Mouse (Mus musculus) MEL (cell line): ENCODE results near the gene AI837181. TPM values are rescaled to one million over a fixed set of nuclear protein-coding genes. Genes with fewer than 3 reads are reported as not detected.

Experiments used
- DNase-seq: peaks from one replicate; pipeline ENCODE4 v3.0.0; 2011; ENCODE audit warnings: low read depth, low spot score
- H3K27ac ChIP-seq: 2 replicates; pipeline ENCODE4 v1.5.1; 2012; ENCODE audit warnings: low read depth, mild to moderate bottlenecking, control low read depth, low read length, moderate library complexity; ENCODE audit not compliant: control insufficient read depth
- H3K27me3 ChIP-seq, 2 experiments: fragments of 150-350 bp in 1 of 2; sonication (generic) in 1 of 2; 2 replicates each; pipeline ENCODE4 v1.6.1; 2012; ENCODE audit warnings: low read length in 2 of 2, mild to moderate bottlenecking in 2 of 2, improper control_type of control experiment in 1 of 2, moderate library complexity in 1 of 2; ENCODE audit not compliant: insufficient read depth in 2 of 2, control insufficient read depth in 1 of 2
- H3K36me3 ChIP-seq, 2 experiments: 2 replicates each; pipeline ENCODE4 v1.6.1; 2012 to 2014; ENCODE audit warnings: low read length in 2 of 2, improper control_type of control experiment in 1 of 2, inconsistent platforms in 1 of 2, mild to moderate bottlenecking in 1 of 2; ENCODE audit not compliant: insufficient read depth in 2 of 2, control insufficient read depth in 1 of 2
- H3K4me1 ChIP-seq, 2 experiments: fragments of 150-350 bp in 1 of 2; sonication (generic) in 1 of 2; 2 replicates each; pipeline ENCODE4 v1.6.1; 2012; ENCODE audit warnings: low read length in 2 of 2, improper control_type of control experiment in 1 of 2, mild to moderate bottlenecking in 1 of 2; ENCODE audit not compliant: insufficient read depth in 2 of 2, control insufficient read depth in 1 of 2
- H3K4me3 ChIP-seq, 2 experiments: fragments of 150-350 bp in 1 of 2; sonication (generic) in 1 of 2; 2 replicates each; pipeline ENCODE4 v1.5.1; 2012; ENCODE audit warnings: low read depth in 2 of 2, low read length in 2 of 2, mild to moderate bottlenecking in 2 of 2, moderate library complexity in 2 of 2, control low read depth in 1 of 2, improper control_type of control experiment in 1 of 2; ENCODE audit not compliant: control insufficient read depth in 1 of 2, insufficient read depth in 1 of 2
- H3K79me2 ChIP-seq: 2 replicates; pipeline ENCODE4 v1.6.1; 2012; ENCODE audit warnings: mild to moderate bottlenecking, low read length, moderate library complexity; ENCODE audit not compliant: control insufficient read depth, poor library complexity, insufficient read depth
- H3K9ac ChIP-seq: 2 replicates; pipeline ENCODE4 v1.6.1; 2012; ENCODE audit warnings: low read depth, mild to moderate bottlenecking, control low read depth, low read length, moderate library complexity; ENCODE audit not compliant: control insufficient read depth, poor library complexity, severe bottlenecking
- H3K9me3 ChIP-seq: fragments of 150-350 bp; sonication (generic); replicated peaks from 2 replicates; pipeline ENCODE4 v1.6.1; 2012; ENCODE audit warnings: mild to moderate bottlenecking, low read length, improper control_type of control experiment, moderate library complexity; ENCODE audit not compliant: insufficient read depth
- CHD1 ChIP-seq: IDR thresholded peaks from 2 replicates; pipeline ENCODE4 v1.6.1; 2012; ENCODE audit warnings: low read depth, mild to moderate bottlenecking, inconsistent platforms, low read length, improper control_type of control experiment
- CHD2 ChIP-seq: IDR thresholded peaks from 2 replicates; pipeline ENCODE4 v1.6.1; 2011; ENCODE audit warnings: low read length, improper control_type of control experiment
- CTCF ChIP-seq, 3 experiments: IDR thresholded peaks in 2 of 3; conservative IDR thresholded peaks in 1 of 3; 2 replicates each; pipeline ENCODE4 v1.5.1; 2011 to 2012; ENCODE audit warnings: low read length in 3 of 3, low read depth in 2 of 3, mild to moderate bottlenecking in 2 of 3, improper control_type of control experiment in 1 of 3, inconsistent platforms in 1 of 3, mixed read lengths in 1 of 3, moderate library complexity in 1 of 3; ENCODE audit not compliant: control insufficient read depth in 1 of 3, insufficient read depth in 1 of 3, poor library complexity in 1 of 3, severe bottlenecking in 1 of 3
- GABPA ChIP-seq: IDR thresholded peaks from 2 replicates; pipeline ENCODE4 v1.6.1; 2012; ENCODE audit warnings: low read depth, mild to moderate bottlenecking, inconsistent platforms, low read length, improper control_type of control experiment, moderate library complexity
- JUND ChIP-seq: IDR thresholded peaks from 2 replicates; pipeline ENCODE4 v1.6.1; 2011; ENCODE audit warnings: low read depth, mild to moderate bottlenecking, improper control_type of control experiment, low read length
- MAFK ChIP-seq: IDR thresholded peaks from 2 replicates; pipeline ENCODE4 v1.6.1; 2011; ENCODE audit warnings: low read depth, mild to moderate bottlenecking, low read length, improper control_type of control experiment, borderline replicate concordance
- MAX ChIP-seq: IDR thresholded peaks from 2 replicates; pipeline ENCODE4 v1.6.1; 2011; ENCODE audit warnings: low read length, improper control_type of control experiment
- MYC ChIP-seq: IDR thresholded peaks from 2 replicates; pipeline ENCODE4 v1.6.1; 2011; ENCODE audit warnings: low read depth, mild to moderate bottlenecking, low read length, improper control_type of control experiment, moderate library complexity
- POLR2AphosphoS2 ChIP-seq: IDR thresholded peaks from 2 replicates; pipeline ENCODE4 v1.6.1; 2011; ENCODE audit warnings: low read length, improper control_type of control experiment
- POLR2AphosphoS5 ChIP-seq: IDR thresholded peaks from 2 replicates; pipeline ENCODE4 v1.6.1; 2012; ENCODE audit warnings: low read depth, borderline replicate concordance, mild to moderate bottlenecking, inconsistent platforms, low read length, moderate library complexity, mixed read lengths
- RAD21 ChIP-seq: IDR thresholded peaks from 2 replicates; pipeline ENCODE4 v1.6.1; 2011; ENCODE audit warnings: mild to moderate bottlenecking, low read depth, low read length, improper control_type of control experiment
- SIN3A ChIP-seq: IDR thresholded peaks from 2 replicates; pipeline ENCODE4 v1.6.1; 2012; ENCODE audit warnings: low read length, improper control_type of control experiment, inconsistent platforms
- TBP ChIP-seq: IDR thresholded peaks from 2 replicates; pipeline ENCODE4 v1.8.0; 2011; ENCODE audit warnings: low read depth, low read length, improper control_type of control experiment
- USF2 ChIP-seq, 2 experiments: IDR thresholded peaks; 2 replicates each; pipeline ENCODE4 v1.6.1; 2011 to 2012; ENCODE audit warnings: improper control_type of control experiment in 2 of 2, low read length in 2 of 2, borderline replicate concordance in 1 of 2, inconsistent platforms in 1 of 2, low read depth in 1 of 2, mild to moderate bottlenecking in 1 of 2; ENCODE audit not compliant: insufficient read depth in 1 of 2
- ZC3H11A ChIP-seq: IDR thresholded peaks from 2 replicates; pipeline ENCODE4 v1.6.1; 2012; ENCODE audit warnings: low read depth, mild to moderate bottlenecking, inconsistent platforms, low read length, improper control_type of control experiment
- ZMIZ1 ChIP-seq: IDR thresholded peaks from 2 replicates; pipeline ENCODE4 v1.6.1; 2012; ENCODE audit warnings: low read depth, mild to moderate bottlenecking, inconsistent platforms, low read length, improper control_type of control experiment, moderate library complexity
- polyA plus RNA-seq, 2 experiments: library from polyadenylated mRNA; stranded (reverse) in 1 of 2; unstranded in 1 of 2; fragments of >175 nt in 1 of 2; fragments of >200 nt in 1 of 2; gene quantifications; 2 replicates each; pipeline versions ENCODE4 v1.2.1 to v1.2.4; 2012; ENCODE audit warnings: low replicate concordance in 2 of 2, low read depth in 1 of 2; ENCODE audit not compliant: insufficient read length in 2 of 2, insufficient read depth in 1 of 2, missing spikeins in 1 of 2
- total RNA-seq: library from RNA; depleted of rRNA; stranded (reverse); fragments of 300-350 nt; gene quantifications from 2 replicates; pipeline ENCODE4 v1.2.3, GENCODE M21; 2012

Gene AI837181
- total and polyA plus RNA-seq, 3 experiments, result 8.9 to 41.3 TPM; not detected in 1

- H3K79me2 ChIP-seq, result peaks cover 16% of the 10 kb centered on the region
- peaks cover 0 to 6% of the 10 kb centered on the region in 2 experiments; a peak in 2 of 4 replicates for H3K36me3 ChIP-seq
- H3K4me3 ChIP-seq, result no peak overlapping the region
- no peak for TF ChIP-seq RAD21
- TF ChIP-seq POLR2AphosphoS5, result no peak
- TF ChIP-seq MAX, result no peak
- TF ChIP-seq POLR2AphosphoS2, result no peak
- no peaks in the 10 kb centered on the region for H3K9me3 ChIP-seq
- DNase-seq, result no peak
- peaks cover 0 to 34% of the 10 kb centered on the region in 2 experiments; a peak in 3 of 4 replicates for H3K4me1 ChIP-seq
- H3K27me3 ChIP-seq, result no peaks in the 10 kb centered on the region
- no peak overlapping the region for H3K9ac ChIP-seq
- H3K27ac ChIP-seq, result no peak overlapping the region
Measured at GRCm38 (mm10) chr19:5451766-5452165, 26.8 kb downstream of the AI837181 start.

GRCm38 (mm10) chr19:5455037-5455436 is 30.1 kb downstream of the AI837181 start:
- Histone ChIP-seq H3K27ac (no peak overlapping the region), H3K79me2 (peaks cover 14% of the 10 kb centered on the region), H3K9ac (no peak overlapping the region), H3K36me3 (peaks cover 0 to 5% of the 10 kb centered on the region in 2 experiments; a peak in 2 of 4 replicates), H3K4me3 (no peak overlapping the region), H3K9me3 (no peaks in the 10 kb centered on the region), H3K4me1 (peaks cover 0 to 29% of the 10 kb centered on the region in 2 experiments), H3K27me3 (no peaks in the 10 kb centered on the region)
- TF ChIP-seq MYC (no peak), TBP (no peak), USF2 (IDR thresholded peaks at IDR 0.05; ENCODE audit: borderline replicate concordance in 1 of 2, insufficient read depth in 1 of 2, low read depth in 1 of 2, low read length in 2 of 2) (no peak), MAFK (no peak), GABPA (no peak), JUND (no peak), CHD1 (no peak), SIN3A (no peak), ZC3H11A (no peak), ZMIZ1 (no peak), CTCF (IDR thresholded peaks at IDR 0.05 in 2 of 3, conservative IDR thresholded peaks at IDR 0.05 in 1 of 3; ENCODE audit: control insufficient read depth in 1 of 3, insufficient read depth in 1 of 3, low read depth in 2 of 3, low read length in 3 of 3, poor library complexity in 1 of 3, severe bottlenecking in 1 of 3) (no peak), CHD2 (no peak)
- no peak for DNase-seq
